Mouse (Mus musculus) kidney, adult 18-20 months (tissue): Measurements from ENCODE around the gene Calm3.

Source experiments
- DNase-seq: peaks from one replicate; pipeline ENCODE4 v3.0.0; 2021

Calm3 gene

DNA sequence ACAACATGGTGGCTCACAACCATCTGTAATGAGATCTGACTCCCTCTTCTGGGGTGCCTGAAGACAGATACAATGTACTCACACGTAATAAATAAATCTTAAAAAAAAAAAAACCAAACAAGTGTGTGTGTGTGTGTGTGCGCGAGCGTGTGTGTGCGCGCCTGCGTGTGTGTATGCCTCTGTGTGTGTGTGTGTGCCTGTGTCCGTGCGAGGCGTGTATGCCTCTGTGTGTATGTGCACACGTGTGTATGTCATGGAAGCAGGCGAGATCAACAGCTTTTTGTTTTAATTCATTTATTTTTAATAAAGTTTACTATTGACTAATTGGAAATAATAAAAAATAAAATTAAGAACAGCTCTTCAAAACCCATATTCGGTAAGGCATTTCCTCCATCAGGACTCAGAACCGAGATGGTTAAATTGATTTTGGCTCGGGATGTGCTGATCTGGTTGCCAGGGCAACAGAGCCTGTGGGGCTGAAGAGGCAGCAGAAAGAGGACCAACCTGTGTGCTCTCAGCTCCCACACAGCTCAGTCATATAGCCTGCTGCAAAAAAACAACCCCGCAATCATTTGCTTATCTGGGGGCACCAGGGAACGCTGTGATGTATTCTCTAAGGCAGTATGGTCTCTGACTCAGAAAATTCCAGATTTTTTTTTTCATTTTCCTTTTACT is 14.3 kb upstream of the Calm3 start:
- no peak for DNase-seq

DNA sequence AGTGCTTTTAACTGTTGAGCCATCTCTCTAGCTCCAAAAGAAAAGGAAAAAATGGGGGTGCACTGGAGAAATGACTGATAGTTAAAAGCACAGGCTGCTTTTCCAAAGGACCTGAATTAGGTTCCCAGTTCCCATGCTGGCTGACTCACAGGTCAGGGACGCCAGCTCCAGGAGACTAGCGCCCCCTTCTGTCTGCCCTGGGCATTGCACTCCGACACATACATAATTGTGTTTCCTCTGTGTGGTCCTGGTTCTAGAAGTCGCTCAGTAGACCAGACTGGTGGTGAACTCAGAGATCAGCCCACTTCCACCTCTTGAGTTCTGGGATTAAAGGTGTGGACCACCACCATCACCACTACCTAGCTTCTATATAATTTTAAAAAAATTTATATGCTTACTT is 13.4 kb upstream of the Calm3 start:
- no peak for DNase-seq

DNA sequence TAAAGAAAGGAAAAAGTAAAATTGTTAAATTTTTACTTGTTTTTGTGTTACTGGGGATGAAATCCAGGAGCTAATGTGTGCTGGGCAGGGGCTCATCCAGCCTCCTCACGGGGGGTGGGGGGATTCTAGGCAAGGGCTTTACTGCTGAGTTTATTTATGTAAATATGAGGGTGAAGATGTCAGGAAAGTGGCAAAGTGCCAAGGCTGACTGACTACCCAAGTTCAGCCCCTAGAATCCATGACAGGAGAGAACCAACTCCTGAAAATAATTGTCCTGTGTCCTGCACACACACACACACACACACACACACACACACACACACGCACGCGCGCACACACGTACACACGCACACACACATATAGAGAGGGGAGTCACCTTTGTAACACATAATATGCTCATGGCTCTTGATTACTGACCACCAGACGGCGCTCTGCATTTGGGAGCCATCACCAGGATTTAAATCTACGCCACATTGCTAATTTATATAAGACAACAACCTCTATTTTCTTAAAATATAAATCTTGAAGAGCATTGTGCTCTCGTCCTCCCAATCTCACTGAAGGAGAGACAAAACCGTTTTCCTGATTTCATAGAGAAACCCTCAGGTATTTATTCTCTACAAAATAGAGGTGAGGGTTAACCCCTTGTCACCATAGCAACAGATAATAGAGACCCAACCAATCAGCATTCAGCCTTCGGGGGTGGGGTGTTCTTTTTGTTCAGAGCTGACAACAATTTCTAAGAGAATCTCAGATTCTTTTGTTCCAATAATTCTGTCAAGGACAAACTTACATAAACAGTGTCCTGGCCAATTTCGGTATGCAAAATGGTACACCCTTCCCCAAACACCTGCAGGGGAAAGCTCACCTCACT is 9.0 kb upstream of the Calm3 start:
- DNase-seq = peak; percentile 55

DNA sequence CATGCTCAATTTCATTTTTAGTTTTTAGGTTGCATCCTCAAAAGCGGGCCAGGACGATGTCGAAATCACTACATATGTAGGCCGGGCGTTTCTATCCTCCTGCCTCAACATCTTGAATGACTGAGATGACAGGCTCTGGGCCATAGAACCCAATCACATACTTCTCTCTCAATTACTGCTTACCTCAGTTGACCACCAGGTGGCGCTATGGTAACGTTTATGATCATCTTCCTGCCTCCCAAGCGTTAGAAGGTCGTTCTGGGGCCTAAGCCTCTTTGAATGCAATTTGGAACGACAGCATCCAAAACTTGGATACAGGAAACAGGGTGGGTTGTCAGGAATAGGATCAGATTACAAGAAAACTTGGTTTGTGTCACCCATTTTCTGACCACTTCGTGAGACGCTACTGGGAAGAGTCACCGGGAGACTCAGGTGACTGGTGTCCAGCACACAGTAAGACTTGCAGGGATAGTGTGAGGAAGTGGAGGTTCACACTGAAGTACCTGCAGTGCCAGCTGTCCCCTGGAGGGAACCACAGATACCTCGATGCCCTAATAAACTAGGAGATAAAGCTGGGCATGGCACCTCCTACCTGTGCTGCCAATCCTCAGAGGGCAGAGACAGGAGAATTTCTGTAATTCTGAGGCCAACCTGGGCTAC is 8.2 kb upstream of the Calm3 start:
- peak; percentile 86 for DNase-seq

DNA sequence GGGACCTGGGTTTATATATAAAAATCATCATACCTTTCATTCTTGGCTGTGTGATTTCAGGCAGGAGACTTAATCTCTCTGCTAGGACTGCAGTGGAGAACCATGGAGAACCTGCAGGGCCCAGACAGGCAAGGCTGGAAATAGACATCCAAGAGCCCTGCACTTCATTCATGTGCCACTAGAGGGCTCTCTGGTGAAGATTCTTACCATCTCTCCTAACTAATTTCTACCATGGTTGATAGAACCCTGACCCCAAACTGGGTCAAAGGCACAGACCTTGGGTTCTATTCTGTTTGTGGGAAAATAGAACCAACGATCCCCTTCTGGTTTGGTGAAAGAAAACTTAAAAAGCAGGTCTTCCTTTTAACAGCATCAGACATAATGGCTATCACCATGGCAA is 6.9 kb upstream of the Calm3 start:
- DNase-seq = peak; percentile 78

DNA sequence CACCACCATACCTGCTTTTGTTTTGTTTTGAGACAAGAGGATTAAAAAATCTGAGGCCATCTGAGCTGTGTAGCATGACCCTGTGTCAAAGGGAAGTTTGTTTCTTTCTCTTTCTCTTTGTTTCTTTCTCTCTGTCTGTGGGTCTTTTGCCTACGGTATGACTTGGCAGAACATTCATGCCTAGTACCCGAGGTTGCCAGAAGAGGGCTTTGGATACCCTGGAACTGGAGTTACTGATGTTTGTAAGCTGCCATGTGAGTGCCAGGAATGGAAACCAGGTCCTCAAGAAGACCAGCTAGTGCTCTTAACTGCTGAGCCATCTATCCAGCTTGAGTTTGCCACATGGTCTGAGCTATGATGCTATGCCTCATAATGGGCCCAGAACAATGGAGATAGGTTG is 4.4 kb upstream of the Calm3 start:
- no peak for DNase-seq

DNA sequence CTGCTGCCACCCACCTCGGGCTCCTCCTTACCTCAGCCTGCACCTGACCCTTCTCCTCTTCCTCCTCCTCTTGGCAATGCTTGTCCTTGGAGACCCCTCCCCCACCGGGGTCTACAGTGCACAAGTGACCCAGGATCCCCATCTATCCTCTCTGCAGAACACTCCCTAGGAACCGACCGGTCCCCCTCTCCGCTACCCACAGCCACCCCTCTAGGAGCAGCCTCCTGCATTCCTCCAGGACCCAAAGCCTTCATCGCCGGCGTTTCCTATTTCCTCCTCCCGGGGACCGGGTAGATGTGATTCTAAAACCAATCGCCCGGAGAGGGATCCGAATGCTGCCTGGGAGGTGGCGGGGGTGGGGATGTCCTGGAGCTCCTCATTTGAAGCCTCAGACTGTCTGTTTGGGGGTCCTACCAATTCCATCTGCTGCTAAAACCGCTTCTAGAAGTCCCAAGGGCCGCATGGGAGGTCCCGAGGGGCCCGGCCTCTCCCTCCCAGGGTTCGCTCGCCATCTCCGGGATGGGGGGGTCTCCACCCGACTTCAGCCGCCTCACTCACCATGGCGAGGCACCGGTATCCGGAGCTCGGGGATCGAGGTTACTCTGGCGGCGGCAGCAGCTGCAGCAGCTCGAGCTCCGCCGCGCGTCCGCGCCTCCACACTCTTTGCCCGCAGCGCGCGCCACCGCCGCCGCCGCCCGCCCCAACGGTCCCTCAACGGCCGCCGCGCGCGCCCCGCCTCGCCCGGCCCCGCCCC is 454 bp downstream of the Calm3 start:
- no peak for DNase-seq

DNA sequence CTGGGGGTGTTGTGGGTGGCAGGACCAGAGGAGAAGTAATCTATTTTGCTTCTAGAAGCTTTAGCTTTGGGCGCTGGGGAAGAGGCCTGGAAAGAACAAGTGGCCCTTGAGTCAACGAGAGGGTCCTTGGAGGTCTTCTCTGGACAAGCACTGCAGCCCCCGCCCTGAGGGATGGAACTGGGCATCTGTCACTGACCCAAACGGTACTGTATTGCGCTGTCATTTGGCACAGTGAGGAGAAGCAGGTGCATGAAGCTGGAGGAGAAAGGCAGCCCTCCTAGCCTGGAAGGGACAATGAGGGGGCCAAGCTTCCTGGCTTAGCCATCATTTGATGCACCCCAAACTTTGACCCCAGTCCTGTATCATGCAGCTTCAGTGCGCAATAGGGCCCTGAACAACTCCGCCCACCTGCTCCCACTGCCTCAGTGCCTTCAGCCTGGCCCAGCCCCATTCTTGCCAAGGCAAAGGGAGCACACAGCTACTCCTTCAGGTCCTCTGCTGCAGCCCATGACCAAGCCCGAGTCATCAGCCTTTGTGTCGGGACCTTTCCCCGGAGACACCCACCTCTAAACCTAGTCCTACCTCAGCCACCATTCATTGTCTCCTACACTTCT is 1.4 kb downstream of the Calm3 start:
- peak; percentile 38 for DNase-seq

DNA sequence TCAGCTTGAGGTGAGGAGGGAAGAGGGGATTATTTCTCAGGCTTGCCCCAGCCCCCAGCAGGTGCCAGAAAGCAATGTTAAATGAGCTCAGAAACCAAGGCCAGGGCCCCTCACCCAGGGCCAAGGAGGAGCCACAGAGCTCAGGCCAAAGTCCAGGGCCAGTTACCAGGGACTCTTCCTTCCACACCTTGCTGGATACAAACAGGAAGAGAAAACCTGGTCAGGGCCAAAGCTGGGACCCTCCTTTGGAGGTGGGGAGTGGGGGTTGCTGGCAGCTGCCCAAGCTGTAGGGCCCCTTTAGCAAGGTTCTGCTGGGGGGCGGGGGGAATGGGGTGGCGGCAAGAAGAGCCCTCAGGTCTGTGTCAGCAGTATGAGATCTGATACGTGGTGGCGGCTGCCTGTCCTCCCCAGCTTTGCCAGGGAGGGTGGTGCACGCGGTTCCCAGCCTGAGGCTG is 2.0 kb downstream of the Calm3 start:
- DNase-seq = peak; percentile 58

DNA sequence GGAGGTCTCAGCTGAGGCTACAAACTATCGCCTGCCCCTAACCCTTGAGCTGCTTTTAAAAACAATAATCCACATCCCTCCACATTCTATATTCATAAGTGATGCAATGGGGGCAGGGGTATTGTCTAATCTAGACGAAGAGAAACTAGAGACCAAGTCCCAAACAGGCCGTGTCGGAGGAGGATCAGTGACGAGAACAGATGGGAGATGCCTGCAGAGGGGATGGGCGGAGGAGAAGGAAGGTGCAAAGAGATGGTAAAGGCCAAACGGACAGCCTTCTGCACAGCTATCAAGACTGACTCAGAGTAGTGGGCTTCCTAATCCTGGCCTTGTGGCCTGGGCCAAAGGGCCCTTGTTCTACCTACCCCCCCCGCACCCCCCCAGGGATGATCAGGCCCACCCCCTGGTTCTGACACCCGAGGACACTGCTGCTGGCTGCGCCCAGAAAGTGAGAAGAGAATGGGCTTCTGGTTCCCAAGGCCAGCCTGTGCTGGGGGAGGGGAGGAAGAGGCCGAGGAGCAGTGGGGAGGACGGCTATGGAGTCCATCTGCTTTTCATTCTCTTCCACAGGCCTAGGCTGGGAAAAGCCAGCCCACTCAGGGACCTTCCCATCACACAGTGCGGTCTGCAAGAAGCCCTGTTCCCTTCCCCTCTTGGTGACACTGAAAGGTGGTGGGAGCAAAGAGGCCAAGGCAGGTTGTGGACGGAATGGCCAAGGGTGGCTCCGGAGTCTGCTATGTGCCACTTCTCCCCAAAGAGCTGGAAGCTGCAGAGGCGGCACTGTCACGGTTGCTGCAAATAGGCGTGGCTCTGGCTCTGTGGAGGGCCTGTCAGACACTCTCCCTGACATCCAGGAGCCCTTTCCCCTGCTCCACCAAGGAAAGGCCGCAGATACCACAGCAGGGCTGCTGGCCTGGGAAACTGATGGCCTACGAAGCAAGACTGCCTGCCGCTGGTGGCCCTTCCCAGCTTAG is 2.8 kb downstream of the Calm3 start:
- DNase-seq = peak; percentile 36

DNA sequence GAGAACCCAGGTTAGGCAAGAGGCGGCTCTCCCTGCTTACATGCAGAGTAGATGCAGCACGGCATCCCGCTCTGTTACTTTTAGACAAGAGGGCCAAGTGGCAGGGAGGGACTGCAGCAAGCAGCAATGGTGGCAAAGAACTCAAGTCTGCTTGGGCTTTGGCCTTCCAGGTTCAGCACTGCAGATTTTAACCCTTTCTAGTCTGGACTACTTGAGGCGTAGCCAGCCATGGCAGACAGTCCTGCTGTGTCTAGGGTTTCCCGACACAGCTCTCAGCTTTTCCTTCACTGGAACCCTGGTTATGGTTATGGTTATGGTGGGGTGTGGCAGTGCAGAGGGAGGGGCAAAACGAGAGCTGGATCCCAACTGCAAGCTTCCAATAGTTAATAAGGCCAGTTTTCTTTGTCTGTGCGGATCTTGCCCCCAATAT is 3.7 kb downstream of the Calm3 start:
- DNase-seq = no peak

DNA sequence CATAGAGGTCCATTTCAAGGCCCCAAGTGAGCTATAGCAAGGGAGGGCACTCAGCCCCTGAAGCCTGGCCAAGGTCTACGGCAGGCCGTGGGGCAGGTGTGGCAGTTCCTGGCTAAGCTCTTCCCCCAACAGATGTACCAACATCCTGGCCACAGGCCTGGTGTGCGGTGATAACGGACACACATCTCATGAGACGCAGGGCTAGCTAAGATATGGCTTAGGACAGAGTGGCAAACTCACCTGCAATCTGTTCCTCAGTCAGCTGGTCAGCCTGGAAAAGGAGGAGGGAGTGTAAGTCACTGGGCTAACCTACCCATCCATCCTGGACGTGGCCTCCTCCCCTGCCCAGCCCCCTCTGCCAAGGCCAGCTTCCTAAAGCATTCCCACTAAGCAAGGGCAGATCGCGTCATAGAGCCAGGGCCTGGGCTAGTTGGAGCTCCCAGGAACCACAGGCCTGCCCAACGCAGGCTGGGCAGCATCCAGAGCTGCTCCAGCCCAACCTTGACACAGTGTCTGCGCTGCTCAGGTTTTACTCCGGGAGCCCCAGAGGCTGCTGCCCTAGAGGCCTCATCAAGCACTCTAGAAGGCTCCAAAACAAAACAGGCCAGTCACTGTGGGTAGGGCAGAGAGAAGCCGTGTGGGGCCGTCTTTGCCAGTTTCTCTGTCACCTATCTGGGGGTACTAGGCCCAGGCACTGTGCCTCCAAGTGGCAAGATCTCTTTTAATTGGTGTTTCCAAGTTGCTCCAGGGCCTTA is 4.3 kb downstream of the Calm3 start:
- no peak for DNase-seq

DNA sequence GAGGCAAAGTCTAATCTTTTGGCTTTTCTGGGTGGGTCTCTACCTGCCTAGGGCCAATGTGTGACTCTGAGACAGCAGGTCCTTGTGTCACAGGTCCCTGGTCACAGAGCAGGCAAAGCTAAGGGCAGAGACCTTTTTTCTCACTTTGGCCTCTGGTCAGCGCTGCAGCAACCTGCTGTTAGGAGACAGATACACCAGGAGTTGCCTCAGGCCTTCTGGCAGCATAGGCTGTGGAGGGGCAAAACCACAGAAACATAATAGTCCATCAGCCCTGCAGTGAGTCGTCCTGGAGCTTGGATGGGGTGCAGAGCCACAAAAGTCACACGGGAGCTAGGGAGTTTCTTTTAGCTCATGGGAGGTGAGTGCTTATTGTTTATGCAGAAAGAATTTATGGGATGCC is 5.2 kb downstream of the Calm3 start:
- DNase-seq = no peak

DNA sequence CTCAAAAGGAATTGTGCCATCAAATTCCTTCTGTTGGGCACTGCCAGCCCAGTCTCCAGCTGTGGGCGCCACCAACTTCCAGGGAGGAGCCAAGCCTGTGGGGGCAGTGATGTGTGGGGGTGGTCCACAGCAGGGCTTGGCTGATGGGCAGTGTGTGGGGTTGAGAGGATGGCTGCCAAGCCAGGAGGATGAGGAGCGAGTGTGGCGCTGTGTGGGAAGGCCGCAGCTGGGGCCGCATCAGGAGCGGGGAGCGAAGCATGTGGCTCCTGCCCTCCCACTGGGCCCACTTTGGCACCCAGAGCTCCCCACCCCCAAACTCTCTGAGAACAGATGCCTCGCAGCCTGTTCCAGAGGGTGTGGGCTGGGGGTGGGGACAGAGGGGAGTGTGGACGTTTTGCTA is 5.9 kb downstream of the Calm3 start:
- DNase-seq = no peak

DNA sequence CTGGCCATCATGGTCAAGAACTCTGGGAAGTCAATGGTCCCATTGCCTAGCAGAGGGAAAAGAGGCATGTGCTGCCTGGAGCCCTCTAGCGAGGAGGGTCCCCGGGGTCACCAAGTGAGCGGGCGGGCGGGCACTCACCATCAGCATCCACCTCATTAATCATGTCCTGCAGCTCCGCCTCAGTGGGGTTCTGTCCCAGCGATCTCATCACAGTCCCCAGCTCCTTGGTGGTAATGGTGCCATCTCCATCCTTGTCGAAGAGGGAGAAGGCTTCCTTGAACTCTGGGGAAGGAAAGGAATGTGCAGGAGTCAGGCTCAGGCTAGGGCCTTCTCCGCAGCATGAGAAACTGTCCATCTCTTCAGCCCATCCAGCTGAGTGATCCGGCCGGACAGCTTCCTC is 6.5 kb downstream of the Calm3 start:
- no peak for DNase-seq

DNA sequence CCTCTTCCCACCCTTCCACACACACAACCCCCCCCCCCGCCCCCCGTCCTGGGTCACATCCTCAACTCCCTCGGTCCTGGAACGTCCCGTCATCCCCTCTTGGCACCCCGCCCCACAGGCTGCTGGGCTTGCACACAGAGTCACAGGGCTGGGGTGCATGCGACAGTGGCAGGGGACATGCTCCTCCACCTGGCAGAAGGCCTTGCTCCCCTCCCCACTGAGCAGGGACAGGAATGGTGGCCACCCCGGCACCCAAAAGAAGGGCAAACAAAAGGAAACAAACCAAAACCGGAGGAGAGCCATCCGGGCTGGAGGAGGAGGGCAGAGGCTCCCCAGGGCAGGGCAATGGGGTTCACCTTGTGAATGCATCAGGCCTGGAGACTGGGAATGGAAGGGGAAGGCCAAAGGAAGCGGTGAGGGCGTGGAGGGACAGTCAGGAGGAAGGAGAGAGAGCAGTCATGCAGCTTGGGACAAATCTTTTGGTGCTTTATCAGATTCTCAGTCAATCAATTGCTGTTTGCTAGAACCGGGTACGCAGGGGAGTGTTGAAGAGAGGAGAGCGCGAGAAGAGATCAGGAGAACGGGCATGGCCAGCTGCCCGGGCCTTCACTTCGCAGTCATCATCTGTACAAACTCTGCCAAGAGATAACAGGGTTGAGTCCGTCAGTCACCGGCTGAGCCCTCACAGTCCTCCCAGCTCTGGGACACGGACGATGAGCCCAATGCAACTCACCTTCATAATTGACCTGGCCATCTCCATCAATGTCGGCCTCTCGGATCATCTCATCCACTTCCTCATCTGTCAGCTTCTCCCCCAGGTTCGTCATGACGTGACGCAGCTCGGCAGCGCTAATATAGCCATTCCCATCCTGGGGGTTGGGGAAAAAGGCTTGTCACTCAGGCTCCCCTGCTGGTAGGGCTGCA is 7.3 kb downstream of the Calm3 start:
- no peak for DNase-seq

DNA sequence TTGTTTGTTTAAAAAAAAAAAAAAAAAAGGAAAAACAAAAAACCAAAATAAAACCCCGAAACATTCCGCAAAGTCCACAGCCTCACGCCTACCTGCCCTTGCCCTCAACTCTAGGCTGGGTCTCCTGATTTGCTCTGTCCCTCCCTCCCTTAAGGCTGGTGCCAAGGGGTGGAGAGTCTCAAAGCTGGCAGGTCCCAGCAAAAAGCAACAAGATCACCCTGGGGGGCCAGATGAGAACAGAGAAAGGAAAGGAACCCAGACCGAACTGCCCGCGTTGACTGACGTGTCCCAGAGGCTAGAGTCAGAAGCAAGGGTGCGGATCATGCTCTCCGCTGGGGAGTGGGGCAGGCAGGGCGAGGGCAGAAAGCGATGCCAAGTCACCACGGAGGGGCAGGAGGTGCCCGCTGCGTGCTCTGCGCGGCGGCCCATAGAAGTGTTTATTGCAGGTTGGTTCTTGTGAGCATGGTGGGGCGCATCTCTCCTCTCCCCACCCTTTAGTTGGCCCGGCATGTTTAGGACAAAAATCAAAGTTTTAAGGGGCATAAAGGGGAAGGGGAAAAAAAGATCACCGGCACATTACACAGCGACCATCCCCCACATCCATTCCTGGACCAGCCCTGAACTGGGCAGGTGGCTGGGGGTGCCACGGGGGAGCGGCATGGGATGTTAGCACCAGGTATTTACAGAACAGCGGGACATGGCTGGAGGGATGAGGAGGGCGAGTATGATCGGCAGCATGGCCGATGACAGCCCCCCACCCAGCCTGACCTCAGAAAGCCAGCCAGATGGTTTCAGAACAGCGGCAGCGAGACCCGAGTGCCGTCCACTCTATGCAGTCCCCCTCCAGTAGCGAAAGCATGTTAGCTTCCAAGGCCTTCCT is 8.2 kb downstream of the Calm3 start:
- no peak for DNase-seq
